Mouse (Mus musculus) skeletal muscle tissue, adult 2 months (tissue): Measurements from ENCODE around the gene Pgk2.
"Not testable (repeated sequence)": the region's sequence is repeated elsewhere in the genome, so short reads cannot be mapped to it uniquely, and the experiment has no call there.

Source experiments
- DNase-seq: peaks from one replicate; pipeline ENCODE4 v3.0.0-alpha.2; 2012; ENCODE audit warnings: low read depth, low spot score

The Pgk2 gene

GRCm38 (mm10) chr17:40208540-40208939 is at the start of gene Pgk2:
TSS of gene Pgk2 (minus strand) at chr17:40208640.
- DNase-seq, result no peak

- no peak for DNase-seq
Observed at GRCm38 (mm10) chr17:40252487-40252886, 44.0 kb upstream of the Pgk2 start.

GRCm38 (mm10) chr17:40242135-40242534 is 33.7 kb upstream of the Pgk2 start, which contains the start of gene Crisp3:
TSS of gene Crisp3 (minus strand) at chr17:40242288.
- DNase-seq, result no peak

- DNase-seq, result not testable (repeated sequence)
Observed at GRCm38 (mm10) chr17:40201803-40202202, 6.6 kb downstream of the Pgk2 start.

GRCm38 (mm10) chr17:40190192-40190591 is 18.2 kb downstream of the Pgk2 start:
- not testable (repeated sequence) for DNase-seq

- DNase-seq, result not testable (repeated sequence)
Observed at GRCm38 (mm10) chr17:40157729-40158359, 50.6 kb downstream of the Pgk2 start.
